Mouse (Mus musculus) cerebellum, postnatal 4 days (tissue): ENCODE measurements around the gene Ift122.

Source experiments
- DNase-seq, 2 experiments: peaks; one replicate each; pipeline ENCODE4 v3.0.0; 2022; ENCODE audit warnings: low spot score in 2 of 2, mixed read lengths in 1 of 2

The Ift122 gene

DNA sequence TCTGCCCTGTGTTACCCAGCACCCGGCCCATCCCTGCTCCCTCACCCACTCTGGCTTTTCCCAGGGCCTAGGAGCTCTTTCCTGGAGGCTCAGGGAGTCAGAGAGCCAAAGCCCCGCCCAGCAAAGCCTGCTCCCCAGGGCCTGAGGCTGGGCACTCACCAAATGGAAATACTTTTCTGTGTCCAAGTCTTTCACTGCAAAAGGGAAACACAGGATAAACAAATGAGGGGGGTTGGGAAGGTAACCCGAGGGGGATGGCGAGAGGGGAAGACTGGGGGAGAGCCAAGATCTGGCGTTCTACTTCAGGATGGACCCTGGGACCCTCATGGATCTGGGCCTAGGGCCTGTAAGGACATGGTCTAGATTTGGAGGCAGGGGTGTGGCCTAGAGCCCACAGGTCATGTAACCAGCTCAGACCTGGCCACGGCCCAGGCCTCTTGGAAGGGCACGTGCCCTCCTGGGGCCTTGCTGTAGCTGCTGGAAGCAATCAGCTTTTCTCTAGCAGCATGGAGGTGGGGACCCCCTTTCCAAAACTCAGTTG is 106.0 kb downstream of the Ift122 start:
- no peak for DNase-seq

DNA sequence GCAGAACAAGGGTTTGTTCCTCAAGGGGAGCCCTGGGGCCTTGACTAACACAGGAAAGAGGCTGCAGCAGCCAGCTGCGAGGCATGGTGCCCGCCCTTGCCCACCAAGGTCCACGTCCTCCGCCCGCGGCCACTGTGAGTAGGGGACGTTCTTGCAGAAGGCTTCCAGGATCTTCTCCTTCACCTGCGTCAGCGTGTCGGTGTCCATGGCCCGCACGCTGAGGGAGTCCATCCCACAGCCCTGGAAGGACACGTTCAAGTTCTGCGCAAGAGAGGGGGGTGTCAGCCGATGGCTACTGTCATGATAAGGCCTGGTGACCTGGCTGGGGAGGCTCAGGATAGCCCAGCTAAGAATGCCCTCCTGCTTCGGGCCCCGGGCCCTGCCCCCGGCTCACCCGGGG is 107.1 kb downstream of the Ift122 start:
- no peak for DNase-seq

DNA sequence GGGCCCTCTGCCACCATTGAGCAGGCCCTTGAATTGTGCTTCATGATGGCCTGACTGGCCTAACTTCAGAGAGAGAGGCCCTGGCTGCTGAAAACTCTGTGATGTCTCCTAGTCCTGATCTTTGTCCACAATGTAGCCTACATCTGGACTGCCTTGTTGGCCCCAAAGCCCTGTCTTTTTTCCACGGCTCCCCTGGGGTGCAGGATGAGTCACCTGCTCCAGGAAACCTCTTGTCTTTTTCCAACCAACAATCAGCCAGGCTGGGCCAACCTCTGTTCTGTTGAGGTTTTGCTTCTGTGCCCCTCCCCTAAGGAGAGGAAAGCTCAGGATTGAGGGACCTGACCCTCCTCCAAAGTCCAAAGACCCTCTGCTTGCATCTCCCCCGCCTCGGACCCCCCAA is 108.5 kb downstream of the Ift122 start:
- no peak for DNase-seq

DNA sequence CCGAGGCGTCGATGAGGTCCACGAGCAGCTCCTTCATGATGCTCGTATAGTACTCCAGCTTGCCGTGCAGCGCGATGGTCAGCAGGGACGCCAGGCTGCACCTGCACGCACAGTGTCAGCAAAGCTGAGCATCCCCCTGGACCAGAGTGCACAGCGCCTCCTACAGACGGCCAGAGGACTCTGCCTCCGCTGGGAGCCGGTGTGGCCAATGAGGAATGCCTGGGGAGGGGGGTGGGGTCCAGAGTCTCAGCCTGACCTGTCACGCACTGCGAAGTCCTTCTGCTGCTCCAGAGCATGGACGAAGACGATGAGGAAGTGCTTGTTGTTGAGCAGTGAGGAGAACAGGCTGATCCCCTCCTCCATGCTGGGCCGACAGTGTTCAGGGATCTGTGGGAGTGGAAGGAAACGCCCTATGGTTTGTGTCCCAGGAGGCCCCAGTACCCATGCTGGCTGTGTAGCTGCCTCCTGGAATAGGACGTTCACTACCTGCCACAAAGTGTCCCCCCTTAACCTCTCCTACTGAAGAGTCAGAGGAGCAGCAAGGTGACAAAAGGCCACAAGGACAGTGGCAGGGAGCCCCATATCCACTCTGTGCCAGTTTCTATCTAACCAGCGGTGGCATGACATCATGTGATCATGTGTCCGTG is 109.3 kb downstream of the Ift122 start:
- DNase-seq = no peak

DNA sequence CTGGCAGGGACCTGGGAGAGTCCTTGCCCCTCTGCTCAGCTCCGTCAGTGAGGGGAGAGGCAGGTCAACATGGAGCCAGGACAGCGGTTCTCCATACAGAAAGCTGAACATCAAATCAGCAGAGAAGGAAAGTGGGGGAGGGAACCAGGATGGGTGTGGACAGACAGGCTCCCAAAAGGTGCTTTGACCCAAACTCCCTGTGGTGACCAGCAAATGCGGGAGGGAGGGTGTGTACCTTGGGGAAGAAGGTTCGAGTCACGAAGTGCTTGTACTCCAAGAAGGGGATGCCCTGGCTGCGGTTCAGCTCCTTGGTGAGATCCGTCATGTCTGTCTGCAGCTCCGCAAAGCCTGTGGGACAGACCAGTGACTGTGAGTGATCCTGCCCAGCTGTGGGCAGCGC is 110.4 kb downstream of the Ift122 start:
- no peak for DNase-seq

DNA sequence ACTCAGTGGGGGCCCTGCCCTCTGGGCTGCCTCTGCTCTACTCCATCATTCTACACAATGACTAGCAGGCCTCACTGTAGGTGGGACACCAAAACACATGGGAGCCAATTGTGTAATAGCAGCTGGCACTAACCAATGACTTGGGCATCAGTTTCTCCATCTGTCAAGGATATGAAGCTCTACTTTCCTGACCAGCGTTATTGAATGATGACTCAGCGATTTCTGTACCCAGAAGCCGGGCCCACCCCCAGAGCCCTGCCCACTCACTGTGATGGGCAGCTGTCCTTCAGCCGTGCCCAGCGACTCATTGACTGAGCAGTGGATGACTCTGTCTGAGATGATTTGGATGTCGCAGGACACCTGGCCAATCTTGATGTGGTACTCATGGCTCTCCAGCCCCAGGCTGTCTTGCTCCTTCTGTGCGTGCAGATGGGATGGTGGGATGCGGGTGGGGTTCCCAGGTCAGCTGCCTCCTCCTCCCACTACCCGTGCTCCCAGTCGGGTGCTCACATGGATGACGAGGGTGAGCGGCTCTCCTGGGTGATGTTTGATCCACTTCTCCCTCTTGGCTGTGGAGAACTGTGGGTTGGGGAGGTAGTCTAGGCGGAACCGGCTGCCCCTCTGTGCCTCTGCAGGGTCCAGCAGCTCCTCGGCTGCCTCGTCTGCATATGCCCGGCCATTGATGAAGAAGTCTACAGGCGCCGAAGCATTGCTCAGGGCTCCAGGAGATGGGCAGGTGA is 113.1 kb downstream of the Ift122 start:
- no peak for DNase-seq

DNA sequence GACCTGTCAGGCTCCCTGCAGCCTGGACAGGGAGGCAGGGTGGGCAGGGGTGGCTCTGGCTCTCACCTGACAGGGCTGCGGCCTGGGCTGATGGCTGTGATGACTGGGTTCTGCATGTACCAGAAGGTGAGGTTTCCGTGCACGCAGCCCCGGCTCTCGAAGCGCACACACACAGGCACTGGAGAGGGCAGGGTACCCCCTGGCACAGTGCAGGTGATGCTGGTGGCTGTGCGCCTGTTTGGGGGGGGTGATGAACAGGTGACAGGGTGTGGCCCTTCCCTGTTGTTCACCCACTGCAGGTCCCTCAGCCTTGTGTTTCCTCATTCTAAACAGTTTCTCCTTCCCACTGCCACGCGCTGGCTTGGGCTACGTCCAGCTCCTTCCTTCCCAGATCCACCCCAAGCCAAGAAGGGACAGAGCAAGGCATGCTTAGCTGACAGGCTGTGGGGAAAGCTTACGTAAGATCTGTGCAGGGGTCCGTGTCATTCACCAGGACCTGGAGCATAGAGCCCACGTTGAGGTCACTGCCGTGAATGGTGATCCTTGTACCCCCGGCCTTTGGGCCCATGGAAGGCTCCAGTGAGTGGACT is 114.1 kb downstream of the Ift122 start:
- DNase-seq = no peak

DNA sequence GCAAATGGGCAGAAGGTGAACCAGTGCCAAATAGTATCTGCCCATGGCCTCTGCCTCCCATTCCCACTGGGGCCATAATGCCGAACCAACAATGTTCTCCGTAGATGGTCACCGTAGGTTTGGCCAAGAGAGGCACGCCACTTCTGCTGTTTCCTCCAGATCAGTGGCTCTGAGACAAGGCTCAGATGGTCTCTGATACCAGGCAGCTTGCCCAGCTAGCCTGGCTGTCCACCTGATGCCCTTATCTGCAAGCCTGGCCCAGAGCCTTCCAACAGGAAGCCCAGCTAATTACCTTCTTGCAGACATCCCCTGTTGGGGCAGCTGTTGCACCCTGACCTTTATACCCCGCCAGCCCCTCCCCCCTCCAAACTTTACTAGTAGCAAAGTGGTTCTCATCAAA is 114.8 kb downstream of the Ift122 start:
- DNase-seq = peak in 1 of 2 experiments; percentile 45

DNA sequence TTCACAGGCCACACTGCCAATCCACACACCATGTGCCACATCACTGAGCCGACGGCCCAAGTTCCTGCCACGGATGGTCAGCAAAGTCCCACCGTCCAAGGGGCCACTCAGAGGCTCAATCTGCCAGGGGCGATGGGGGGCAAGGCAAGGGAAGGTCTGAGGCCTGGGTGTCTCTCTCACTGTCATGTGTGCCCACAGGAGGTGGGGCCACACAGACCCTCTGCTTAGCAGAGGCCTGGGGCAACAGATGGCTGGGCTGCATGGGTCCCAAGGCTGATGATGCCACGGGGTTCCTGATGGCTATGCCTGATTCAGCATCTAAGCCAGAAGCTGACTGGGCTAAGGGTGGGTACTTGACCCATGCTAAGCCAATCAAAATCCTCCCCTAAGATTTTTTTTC is 115.4 kb downstream of the Ift122 start:
- DNase-seq = no peak

DNA sequence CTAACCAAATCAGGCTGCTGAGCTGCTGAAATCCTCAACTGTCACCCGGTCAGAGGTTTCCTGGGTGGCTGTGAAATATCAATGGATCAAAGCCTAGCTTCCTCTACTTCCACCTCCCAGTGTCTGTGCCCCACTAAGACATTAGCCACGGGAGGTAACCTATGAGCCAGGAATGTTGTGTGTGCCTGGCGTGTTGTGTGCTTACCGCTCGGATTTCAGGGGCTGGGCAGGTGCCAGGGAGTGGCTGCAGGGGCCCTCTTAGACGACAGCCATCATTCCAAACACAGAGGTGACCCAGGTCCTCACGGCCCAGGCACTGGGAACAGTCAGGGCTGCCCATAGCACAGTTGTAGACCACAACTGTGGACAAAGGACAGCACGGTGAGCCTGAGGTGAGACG is 115.8 kb downstream of the Ift122 start:
- DNase-seq = no peak

DNA sequence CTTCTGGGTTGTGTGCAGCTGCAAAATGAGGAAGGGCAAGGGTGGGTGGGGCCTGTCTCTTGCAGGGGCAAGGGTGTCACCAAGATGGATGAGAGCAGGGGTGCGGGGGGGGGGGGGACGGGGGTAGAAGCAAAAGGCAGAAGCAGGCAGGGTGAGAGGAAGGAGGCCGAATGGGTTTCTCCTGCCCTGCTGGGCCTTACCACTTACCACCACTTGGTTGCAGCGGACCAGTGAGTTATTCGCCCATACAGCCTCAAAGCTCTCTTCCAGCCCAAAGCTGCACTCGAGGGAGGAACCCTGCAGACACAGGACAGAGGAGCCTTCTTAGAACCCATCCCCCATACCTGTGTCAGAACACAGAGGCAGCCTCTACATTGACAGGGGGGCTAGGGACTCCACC is 116.7 kb downstream of the Ift122 start:
- DNase-seq = no peak

DNA sequence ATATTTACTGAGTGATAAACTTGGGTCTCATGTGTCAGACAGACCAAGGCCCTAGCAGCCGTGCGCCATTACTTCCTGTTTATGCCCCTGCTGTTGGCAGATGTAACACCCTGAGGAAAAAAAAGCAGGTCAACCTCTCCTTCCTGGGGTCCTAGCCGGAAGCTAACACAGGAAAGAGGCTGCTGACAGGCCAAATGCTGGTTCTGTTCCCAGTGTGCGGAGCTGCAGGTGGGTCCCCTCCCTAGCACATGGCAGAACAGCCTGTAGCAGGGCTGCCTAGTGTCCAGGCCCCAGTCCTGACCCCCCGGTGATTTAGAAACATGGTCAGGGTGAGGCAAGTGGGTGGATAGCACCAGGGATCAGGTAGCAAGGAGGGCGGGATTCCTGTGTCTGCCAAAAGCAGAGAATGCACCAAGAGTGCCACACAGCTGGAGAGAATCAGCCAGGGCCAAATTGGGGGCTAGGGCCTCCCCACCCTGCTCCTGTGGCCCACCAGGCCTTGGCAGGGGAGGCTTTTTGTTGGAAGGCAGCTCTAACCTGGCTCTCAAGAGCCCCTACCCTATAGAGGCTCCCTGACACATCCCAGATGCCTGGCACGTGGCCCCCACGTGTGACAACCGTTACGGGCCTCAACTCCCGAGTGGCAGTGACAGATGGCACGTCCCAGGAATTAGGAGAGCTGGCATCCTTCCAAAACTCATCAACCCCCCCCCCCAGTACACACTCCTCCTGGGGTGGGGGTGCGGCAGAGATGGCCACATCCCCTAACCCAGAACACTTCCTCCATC is 118.2 kb downstream of the Ift122 start:
- no peak for DNase-seq

DNA sequence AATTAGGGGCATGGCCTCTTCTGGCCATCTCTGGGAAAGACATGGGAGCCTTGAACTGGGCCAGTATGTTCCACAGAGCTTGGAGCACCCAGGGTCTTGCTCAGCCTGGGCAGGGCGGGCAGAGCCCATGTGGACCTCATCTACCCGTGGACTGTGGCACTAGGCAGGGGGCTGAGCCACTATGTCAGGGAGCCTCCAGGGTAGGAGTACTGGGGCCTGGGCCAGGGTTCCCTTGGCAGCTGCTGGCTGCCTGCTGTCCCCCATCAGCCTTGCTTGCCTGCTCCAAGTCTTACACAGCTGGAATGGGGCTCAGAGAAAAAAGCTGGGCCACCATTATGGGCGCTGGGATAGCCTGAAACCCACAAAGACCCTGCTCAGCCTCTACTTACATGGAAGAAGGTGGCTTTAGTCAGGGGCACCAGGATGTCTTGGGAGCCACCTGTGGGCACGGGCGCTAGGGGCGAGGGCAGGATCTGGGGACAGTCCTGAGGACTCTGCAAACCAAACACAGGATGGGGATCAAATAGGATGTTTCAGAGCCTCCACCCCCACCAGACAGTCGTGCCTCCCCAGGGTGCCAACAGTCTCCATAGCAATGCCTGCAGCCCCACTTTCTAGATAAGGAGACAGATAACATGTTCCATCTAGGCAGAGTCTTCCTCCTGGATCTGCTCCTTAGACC is 119.0 kb downstream of the Ift122 start:
- DNase-seq = no peak

DNA sequence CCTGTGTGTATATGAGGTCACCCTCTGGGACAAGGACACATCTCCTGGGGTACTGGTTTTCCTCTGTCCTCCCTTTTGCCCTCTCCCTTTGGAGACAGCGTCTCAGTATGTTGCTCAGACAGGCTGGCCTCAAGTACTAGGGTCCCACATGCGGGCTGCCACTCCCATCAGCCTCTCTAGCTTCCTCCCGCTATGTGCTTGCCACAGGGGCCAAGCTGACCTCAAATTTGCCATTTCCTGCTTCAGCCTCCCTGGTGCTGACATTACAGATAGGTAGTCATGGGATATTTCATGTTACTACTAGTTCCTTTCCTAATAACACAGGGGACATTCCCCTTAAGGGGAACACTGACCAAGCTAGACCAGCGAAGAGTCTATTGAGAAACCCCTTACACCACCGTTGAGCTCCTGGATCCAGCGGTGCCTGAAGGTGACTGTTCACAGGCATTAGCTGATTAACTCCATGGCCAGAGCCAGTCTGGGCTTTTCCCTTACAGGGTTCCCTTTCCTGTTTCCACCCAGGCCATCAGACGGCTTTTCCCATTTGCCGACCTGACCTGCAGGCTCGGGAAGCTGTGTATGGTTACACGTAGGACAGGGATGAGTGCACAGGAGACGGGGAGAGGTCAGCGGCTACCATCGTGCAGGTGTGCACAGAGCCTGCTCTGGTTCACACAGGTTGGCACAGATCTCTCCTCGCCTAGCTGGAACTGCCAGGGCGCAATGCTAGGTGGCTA is 120.0 kb downstream of the Ift122 start:
- no peak for DNase-seq

DNA sequence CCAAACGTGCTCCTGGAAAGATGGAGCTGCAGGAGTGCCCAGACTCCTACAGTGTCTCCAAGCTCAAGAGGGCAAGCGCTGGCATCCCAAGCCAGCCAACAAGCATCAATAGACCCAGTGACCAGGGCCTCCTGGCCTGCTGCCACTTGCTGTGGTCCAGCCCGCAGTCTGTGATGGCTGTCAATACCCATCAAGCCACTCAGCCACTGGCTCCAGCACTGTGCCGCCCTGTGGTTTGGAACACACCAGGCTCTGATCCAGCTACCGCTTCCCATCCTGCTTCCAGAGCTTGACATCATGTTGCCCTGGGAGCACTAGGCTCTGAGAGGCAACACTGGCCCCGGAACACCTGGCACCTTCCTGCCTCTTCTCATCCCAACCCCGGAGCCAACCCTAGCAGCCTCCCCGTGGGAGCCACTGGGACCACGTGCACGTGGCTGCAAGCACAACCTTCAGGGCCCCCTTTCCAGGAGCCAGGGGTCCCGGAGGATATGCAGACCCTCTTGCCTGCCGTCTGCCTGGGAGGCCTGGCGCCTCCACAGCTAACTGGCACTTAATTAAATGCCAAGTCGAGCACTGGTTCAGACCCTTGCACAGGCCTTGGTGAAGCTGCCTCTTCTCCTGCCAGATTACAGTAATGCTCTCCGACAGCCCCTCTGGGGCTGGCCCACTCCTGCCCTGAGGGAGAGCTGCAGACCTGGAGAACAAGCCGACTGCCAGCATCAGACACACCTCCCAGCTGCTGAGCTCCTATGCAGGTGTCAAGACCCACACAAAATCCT is 120.8 kb downstream of the Ift122 start:
- peak in 1 of 2 experiments; percentile 52 for DNase-seq

DNA sequence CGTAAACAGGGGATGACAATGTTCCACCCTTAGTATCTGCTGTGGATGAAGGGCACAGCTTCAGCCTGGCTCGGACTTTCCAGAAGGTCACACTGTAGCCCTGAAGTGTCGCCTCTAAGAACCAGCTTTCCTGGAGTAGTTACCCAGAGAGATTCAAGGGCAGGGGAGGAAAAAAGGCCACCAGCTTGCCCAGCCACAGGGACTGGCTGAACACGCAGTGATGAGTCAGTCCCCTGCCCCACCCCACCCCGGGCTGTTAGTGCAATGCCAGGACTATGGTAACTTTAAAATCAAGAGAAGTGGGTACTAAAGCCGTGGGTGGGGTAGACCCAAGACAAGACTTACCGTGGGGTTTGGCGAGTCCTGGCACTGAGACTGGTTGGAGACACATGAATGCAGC is 122.3 kb downstream of the Ift122 start:
- DNase-seq = no peak
